Mouse (Mus musculus) right cerebral cortex, postnatal 4 days (tissue): Measurements from ENCODE around the gene Lyrm2.

ENCODE experiments used
- DNase-seq: peaks from one replicate; pipeline ENCODE4 v3.0.0-alpha.2; 2022

Lyrm2 gene

DNA sequence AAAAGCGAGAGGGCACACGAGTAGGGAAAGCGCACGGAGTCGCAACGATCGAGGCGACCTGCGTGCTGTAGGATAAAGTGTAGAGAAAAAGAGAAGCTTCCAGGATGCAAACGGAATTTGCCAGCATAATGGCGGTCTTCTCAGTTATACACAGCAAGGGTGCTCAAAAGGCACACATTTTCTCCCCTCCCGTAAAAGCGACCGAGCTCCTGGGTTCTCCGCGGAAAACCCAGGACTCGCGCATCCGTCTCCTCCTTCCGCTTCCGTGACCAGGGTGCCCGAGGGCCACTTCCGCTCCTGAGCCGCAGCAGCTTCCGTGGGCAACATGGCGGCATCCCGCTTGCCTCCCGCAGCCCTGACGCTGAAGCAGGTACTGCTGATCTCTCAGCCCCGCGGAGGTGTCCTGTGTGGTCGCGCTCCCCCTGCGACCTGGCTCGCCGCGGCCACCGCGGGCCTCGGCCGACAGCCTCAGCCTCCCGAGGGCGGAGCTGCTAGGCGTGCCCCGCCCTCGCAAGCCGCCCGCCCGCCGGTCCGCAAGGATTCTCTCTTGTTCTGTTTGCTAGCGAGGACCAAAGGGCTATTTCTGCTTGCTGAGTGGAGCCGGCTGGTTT, at the start of gene Lyrm2:
Gene Lyrm2 (plus strand): TSS at position 288 of the 611 bp plus-strand sequence.
- DNase-seq, result peak; percentile 78

DNA sequence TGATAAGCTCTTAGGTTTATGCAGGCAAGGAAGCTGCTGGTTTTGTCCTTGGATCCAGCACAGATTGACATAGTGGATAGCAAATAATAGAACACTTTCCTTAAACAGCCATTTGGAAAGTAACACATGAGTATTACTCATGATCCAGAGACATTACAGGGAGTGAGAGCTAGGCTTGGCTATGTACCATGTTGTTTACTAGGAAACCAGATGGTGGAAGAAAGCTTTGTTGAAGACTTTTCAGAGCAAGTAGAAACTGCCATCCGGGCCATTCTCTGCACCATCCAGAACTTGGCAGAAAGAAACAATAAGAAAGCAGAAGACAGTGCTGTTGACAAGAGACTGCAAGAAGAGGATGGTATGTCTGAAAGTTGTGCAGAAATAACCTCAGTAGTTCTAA, 49.3 kb upstream of the Lyrm2 start:
- no peak for DNase-seq

DNA sequence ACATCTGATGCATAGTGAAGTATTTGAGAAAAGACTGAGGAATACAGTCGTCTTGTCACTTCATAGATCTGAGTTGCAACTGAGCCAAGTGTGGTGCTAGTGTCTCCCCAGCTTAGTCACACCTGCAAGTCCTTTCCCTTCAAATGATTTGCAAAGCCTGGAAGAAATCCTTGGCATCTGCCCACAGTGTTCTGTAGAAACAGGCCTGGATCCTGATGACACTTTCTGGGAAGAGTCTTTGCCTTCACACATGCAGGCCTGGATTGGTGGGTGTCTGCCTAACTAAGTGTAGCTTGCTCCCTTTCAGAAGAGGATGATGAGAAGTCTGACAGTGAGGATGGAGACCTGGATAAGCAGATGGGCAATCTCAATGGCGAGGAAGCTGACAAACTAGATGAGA, 42.6 kb upstream of the Lyrm2 start:
- DNase-seq, result no peak

GRCm38 (mm10) chr4:32767471-32767870, 32.6 kb upstream of the Lyrm2 start:
- DNase-seq, result no peak

DNA sequence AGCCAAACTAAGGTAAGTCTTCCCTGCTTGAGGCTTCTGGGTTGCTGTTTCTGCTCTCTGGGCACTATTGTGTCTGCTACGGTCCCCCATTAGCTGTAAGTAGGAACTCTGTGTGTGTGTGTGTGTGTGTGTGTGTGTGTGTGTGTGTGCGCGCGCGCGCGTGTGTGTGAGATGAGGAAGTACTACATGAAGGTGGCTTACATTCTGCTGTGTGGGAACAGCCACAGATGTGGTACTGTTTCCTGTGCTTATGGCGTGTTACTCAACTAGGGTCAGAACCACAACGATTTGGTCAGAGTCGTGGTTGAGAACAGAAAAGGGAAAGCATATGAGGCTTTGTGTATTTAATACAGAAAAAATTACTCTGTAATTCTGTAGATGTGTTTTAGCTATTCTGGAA, 32.0 kb upstream of the Lyrm2 start:
- no peak for DNase-seq

DNA sequence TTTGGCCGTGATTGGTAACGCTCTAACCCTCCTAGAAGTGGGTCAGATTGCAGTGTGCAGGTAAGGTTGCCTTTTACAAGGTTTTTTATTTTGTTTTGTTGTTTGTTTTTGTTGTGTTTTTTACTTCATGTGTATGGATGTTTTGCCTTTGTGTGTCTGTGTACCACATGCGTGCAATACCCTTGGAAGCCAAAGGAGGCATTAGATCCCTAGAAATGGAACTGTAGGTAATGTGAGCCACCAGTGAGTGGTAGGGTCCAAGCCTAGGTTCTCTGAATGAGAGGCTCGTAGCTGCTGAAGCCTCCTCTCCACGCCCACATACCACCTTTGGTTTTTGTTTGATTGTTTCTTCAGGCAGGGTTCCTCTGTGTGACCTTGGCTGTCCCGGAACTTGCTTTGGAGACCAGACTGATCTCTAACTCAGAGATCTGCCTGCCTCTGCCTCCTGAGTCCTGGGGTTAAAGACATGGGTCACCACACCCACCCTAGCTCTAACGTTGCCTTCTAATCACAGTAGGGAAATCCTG, 29.7 kb upstream of the Lyrm2 start:
- no peak for DNase-seq

- DNase-seq, result no peak
These were observed 20.1 kb upstream of the Lyrm2 start for GRCm38 (mm10) chr4:32779996-32780395.

DNA sequence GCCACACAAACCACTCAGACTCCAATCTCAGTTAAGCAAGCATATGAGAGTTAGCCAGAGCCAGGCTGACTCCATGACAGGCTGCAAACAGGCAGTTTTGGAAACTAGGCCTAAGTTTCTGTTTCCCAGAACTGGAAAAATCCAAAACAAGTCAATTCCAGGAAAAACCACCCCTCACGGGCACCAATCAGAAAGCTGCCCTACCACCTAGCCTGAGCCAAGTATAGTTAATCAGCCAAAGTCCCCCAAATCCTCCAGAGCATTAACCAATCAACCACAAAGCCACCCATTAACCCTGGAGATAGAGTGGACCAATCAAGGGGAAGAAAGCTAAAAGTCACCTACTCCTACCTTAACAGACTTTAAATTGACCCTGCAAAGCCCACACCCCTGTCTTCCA, 12.9 kb upstream of the Lyrm2 start:
- no peak for DNase-seq

DNA sequence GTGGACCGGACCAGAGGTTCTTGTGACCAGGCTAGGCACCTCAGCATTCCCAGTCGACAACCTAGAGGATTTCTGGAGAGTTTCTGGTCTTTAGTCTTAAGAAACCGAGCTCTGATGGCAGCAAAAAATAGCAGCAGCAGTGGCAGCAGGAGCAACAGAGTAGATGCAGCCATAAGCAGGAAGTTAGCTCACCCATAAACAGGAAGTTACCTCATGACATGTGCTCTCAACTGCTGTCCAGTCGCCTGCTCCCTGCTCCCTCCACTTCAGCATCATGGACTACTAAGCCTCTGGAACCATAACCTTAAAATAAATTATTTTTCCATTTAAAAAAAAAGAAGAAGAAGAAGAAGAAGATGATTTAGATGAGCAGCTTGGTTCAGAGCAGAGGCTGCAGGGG, 11.0 kb upstream of the Lyrm2 start:
- DNase-seq, result no peak

GRCm38 (mm10) chr4:32798976-32799375, 1.1 kb upstream of the Lyrm2 start:
- no peak for DNase-seq

DNA sequence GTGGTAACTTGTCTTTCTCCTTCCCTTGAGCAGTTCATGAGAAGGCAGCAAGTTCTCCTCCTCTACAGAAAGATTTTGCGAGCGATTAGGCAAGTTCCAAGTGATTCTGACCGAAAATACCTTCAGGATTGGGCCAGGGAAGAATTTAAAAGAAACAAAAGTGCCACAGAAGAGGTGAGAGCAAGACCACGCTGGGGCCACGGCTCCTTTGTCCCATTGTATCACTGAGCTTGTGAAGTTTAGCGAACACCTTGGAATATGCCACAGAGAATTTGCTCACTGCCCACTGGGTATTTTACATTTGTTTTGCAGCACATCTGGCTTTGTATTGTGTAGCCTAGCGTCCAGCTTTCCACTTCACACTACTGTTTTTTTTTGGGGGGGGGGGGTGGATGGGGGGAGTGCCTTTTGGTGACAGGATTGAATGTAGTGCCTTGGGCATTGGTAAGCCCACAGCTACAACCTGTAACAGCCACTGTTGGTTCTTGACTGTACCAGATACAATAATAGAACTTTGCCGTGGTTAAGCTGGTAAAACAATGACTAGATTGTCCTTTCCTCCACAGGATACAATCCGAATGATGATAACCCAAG, 621 bp downstream of the Lyrm2 start:
- no peak for DNase-seq

GRCm38 (mm10) chr4:32817478-32817877, 17.4 kb downstream of the Lyrm2 start:
- no peak for DNase-seq

- DNase-seq, result no peak
These were observed 20.6 kb downstream of the Lyrm2 start for GRCm38 (mm10) chr4:32820676-32821075.

DNA sequence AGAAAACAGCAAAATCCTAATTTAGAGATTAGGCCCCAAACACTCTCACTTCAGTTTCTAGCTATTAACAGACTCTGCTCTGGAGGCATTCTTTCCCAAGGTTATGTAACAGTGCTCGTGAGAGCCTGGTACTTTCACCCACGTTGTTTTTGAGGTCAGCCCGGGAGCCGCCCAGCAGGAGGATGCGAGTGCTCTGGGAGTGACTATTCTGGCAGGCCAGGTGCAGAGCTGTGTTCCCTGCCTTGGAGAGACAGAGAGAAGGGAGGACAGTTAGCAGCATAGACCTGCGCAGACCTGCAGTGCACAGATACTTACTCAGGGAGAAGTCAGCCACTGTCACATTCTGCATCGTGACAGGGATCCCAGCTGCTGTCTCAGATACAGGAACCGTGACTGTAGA, 24.2 kb downstream of the Lyrm2 start:
- DNase-seq, result no peak

- peak; percentile 35 for DNase-seq
These were observed 26.9 kb downstream of the Lyrm2 start for GRCm38 (mm10) chr4:32826925-32827324.

DNA sequence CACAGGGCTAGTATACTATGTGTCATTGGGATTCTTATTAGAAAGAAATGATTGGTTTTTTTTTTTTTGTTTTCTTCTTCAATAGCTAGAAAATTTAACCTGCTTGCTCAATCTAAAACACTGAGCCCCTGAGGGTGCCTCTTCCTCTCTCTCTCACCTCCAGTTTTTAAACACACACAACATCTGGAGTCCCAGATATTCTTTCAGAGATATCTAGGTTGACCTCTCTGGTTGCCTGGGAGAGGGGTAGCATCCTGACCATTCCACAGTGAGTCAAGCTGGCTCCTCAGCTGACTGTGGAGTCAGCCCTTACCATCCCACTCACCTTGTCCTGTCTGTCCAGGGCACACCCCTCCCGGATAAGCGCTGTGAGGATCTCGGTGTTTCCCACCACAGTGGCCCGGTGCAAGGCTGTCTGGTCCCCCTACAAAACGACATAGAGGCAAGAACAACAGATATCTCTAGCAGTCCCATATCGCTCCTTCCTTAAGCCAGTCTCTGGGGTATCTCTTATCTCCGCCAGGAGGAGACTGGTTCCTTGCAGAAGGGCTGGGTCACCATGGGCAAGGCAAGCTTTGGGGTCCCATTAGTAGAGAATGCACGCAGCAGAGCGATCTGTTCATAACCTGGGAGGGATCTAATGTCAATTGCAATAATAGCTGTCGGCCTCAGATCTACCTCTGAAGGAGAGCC, 28.5 kb downstream of the Lyrm2 start:
- no peak for DNase-seq

GRCm38 (mm10) chr4:32829316-32829715, 29.3 kb downstream of the Lyrm2 start:
- no peak for DNase-seq

DNA sequence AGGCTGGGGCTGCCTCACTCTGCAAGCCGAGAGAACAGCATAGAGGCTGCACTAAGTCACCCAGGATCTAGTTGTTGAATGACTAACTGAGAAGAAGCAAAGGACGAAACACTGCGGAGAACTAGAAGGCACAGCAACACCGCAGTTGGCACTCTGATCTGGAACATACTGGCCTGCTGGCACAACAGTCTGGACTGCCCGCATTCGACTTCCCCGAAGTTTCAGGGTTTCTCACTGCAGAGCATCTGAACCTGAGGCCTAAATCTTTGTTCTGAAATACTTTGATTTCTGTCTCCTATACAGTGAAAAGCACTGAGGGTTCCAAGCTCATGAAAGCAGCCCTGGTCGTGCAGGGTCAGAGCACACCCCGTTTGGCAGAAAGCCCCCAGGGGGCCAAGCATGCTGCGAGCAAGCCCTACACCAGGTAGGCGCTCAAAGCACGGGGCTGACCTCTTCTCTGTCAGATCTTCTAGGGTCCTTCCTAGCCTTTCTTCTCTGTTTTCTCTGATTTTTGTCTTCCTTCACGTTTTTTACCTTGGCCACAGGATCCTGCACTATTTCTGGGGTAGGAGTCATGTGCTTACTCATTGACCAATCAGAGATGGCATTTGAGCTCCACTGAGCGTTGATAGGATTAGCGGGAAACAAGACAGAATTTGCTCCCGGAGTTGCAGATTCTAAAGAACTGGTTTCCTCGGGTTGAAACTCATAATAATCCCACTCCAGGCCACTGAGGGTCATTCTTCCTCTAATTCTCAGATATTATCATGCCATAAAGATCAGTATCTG, 33.6 kb downstream of the Lyrm2 start:
- DNase-seq, result no peak

- no peak for DNase-seq
These were observed 34.5 kb downstream of the Lyrm2 start for GRCm38 (mm10) chr4:32834541-32834940.

GRCm38 (mm10) chr4:32836071-32836470, 36.0 kb downstream of the Lyrm2 start:
- DNase-seq, result no peak

DNA sequence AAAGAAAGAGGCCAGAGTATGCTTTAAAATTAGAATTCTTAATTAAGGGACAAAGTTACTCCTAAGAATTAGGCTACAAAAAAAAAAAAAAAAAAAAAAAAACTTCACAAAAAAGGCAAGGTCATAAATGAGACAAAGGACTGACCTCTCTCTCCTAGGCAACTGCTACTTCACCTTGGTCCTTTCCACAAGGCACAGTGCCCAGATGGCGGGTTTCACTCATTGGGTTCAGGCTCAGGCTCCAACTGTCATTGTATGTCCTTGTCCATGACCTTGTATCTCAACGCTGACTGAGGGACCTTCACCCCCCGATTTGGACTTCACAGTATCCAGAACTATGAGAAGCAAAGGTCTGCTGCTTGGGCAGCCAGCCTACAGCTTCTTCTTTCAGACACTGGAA, 38.3 kb downstream of the Lyrm2 start:
- DNase-seq, result no peak
